Mouse (Mus musculus) ES-E14 (cell line): ENCODE data around the gene Dock10.

Source experiments
- HCFC1 ChIP-seq: IDR thresholded peaks from 2 replicates; pipeline ENCODE4 v1.6.1; 2012; ENCODE audit warnings: low read length, inconsistent platforms, borderline replicate concordance; ENCODE audit not compliant: insufficient read depth
- MAFK ChIP-seq: IDR thresholded peaks from 2 replicates; pipeline ENCODE4 v1.6.1; 2014; ENCODE audit warnings: mild to moderate bottlenecking, low read depth, low read length, inconsistent platforms; ENCODE audit not compliant: insufficient read depth

DNA sequence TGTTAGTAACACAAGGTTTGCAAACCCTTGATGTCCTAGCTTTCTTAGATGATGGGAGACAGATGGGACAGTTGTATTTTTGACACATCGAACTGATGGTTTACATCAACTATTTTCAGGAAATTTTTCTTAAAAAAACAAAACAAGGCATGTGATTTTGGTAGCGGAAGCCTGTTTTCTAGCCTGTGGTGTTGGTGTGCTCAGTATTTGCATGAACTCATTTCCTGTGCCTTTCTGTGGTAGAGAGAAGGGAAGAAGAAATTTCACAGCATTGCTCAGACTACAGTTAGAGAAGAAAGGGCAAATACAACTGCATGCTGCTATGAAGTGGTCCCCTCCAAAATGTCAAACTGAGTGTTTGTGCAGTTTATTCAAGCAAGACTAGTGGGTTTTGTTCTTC is 7.2 kb upstream of the Dock10 start:
- TF ChIP-seq MAFK (no peak), HCFC1 (no peak)
